Mouse (Mus musculus) megakaryocyte, embryonic 14.5 days (primary cell): ENCODE measurements around the gene Sorbs2.

Experiments used
- FLI1 ChIP-seq: IDR thresholded peaks from 2 replicates; pipeline ENCODE4 v1.6.1; 2012; ENCODE audit warnings: low read length, inconsistent platforms, mixed read lengths
- GATA1 ChIP-seq: IDR thresholded peaks from 3 replicates; pipeline ENCODE4 v1.6.1; 2012; ENCODE audit warnings: mixed read lengths, low read length, inconsistent platforms, borderline replicate concordance

- TF ChIP-seq GATA1 (no peak), FLI1 (no peak)
Observed at GRCm38 (mm10) chr8:45816765-45817426, 309.3 kb downstream of the Sorbs2 start.
